Mouse (Mus musculus) embryonic facial prominence, embryonic 13.5 days (tissue): Measurements from ENCODE around the gene Scarf1. TPM values are rescaled to one million over a fixed set of nuclear protein-coding genes. Genes with fewer than 3 reads are reported as not detected.
A peak's percentile ranks its signal among the peaks of the same experiment; 100 is the strongest.

Experiments
- ATAC-seq: fragments of 200-750 bp; cut with Nextera tagmentation; 2 replicates; pipeline ENCODE4 v1.8.0; 2017; ENCODE audit warnings: low read depth; ENCODE audit not compliant: insufficient number of reproducible peaks, insufficient read depth, low FRiP score, low TSS enrichment
- H3K27ac ChIP-seq: fragments of 300-500 bp; sonication (generic); 2 replicates; pipeline ENCODE4 v1.5.1; 2015; ENCODE audit warnings: moderate library complexity, mild to moderate bottlenecking, inconsistent platforms
- H3K27me3 ChIP-seq: fragments of 300-500 bp; sonication (generic); 2 replicates; pipeline ENCODE4 v1.6.1; 2015; ENCODE audit warnings: mild to moderate bottlenecking, inconsistent platforms
- H3K36me3 ChIP-seq: fragments of 300-500 bp; sonication (generic); 2 replicates; pipeline ENCODE4 v1.6.1; 2015; ENCODE audit warnings: mild to moderate bottlenecking, inconsistent platforms
- H3K4me1 ChIP-seq: fragments of 300-500 bp; sonication (generic); 2 replicates; pipeline ENCODE4 v1.6.1; 2015; ENCODE audit warnings: inconsistent platforms
- H3K4me2 ChIP-seq: fragments of 300-500 bp; sonication (generic); 2 replicates; pipeline ENCODE4 v1.6.1; 2015; ENCODE audit warnings: moderate library complexity, mild to moderate bottlenecking, inconsistent platforms
- H3K4me3 ChIP-seq: fragments of 300-500 bp; sonication (generic); 2 replicates; pipeline ENCODE4 v1.5.1; 2015; ENCODE audit warnings: mild to moderate bottlenecking, inconsistent platforms
- H3K9ac ChIP-seq: fragments of 300-500 bp; sonication (generic); 2 replicates; pipeline ENCODE4 v1.6.1; 2015; ENCODE audit warnings: mild to moderate bottlenecking, inconsistent platforms
- H3K9me3 ChIP-seq: fragments of 300-500 bp; sonication (generic); 2 replicates; pipeline ENCODE4 v1.6.1; 2016; ENCODE audit warnings: inconsistent platforms
- WGBS: fragments of 180-500 bp; shearing (Covaris S2); methylation state at CpG from one replicate; pipeline ENCODE4 v1.1.7; 2015; ENCODE audit warnings: mixed read lengths; 5-methylcytosine and 5-hydroxymethylcytosine counted together
- polyA plus RNA-seq: library from polyadenylated mRNA; unstranded; fragments of >200 nt; fragmentation: Nextera tagmentation; extraction: Ambion mirVana; gene quantifications from 2 replicates; pipeline ENCODE4 v1.2.1, GENCODE M21; 2015

Gene Scarf1
- polyA plus RNA-seq, 1 experiment from 2014 or later = 5.0 TPM

DNA sequence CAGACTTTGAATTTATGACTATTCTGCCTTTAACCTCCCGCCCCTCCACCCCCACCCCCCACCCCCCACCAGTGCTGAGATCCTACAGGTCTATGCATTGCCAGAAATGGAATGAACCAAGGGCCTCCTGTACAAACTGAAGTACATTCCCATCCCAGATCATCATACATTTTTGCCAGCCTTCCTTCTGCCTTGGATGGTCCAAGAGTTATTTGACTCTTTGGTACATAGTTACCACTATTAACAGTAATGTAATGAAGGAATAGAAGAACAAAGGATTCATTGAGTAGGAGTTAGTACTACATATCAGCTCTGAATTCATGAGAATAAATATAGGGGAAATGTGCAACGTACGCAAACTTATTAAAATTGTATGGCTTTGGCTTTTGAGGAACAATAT lies 27.1 kb upstream of the Scarf1 start:
- ATAC-seq = 0 out of 2 replicates have a peak, but pooled peaks have one; percentile 12
- H3K4me3 ChIP-seq = peak overlapping the region; percentile 98
- 21% methylated on average over 3 of the region's 3 CpGs for WGBS

GRCm38 (mm10) chr11:75486601-75487285 lies 26.6 kb upstream of the Scarf1 start, which contains the start of gene Prpf8:
Gene Prpf8, plus strand, starts transcription at chr11:75486816.
- H3K27me3 ChIP-seq = no peaks in the 10 kb centered on the region
- peaks cover 25% of the 10 kb centered on the region for H3K36me3 ChIP-seq
- H3K9ac ChIP-seq = peak within 1 kb of the TSS; percentile 99
- WGBS = under 1% methylated on average over 52 of the region's 52 CpGs
- ATAC-seq = peak; percentile 98
- H3K4me3 ChIP-seq = peak within 1 kb of the TSS; percentile 98
- H3K9me3 ChIP-seq = no peaks in the 10 kb centered on the region
- peaks cover 15% of the 10 kb centered on the region for H3K4me1 ChIP-seq
- H3K4me2 ChIP-seq = peak within 1 kb of the TSS; percentile 94
- H3K27ac ChIP-seq = peak within 1 kb of the TSS; percentile 75

More for the DNA sequence above, 27.1 kb upstream of the Scarf1 start:
- Histone ChIP-seq H3K36me3 (peaks cover 19% of the 10 kb centered on the region), H3K27me3 (no peaks in the 10 kb centered on the region), H3K4me2 (peak overlapping the region; percentile 94), H3K9me3 (no peaks in the 10 kb centered on the region), H3K27ac (no peak overlapping the region), H3K4me1 (peaks cover 15% of the 10 kb centered on the region), H3K9ac (no peak overlapping the region)

DNA sequence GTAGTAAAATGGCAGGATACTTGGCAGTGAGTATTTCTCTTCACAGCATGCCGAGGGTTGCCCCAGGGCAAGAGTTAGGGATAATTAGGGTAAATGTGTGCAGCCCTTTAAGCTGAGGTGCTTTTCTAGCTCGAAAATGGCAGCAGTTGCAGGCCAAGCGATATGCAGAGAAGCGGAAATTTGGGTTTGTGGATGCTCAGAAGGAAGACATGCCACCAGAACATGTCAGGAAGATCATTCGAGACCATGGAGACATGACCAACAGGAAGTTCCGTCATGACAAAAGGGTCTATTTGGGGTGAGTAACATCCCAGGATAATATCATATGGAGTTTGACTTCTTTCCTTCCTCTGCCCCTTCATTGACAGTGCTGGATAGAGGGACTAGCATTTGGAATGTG lies 25.8 kb upstream of the Scarf1 start:
- no peak for ATAC-seq
- peaks cover 15% of the 10 kb centered on the region for H3K4me1 ChIP-seq
- peak overlapping the region; percentile 98 for H3K4me3 ChIP-seq
- H3K4me2 ChIP-seq = peak overlapping the region; percentile 94
- peak overlapping the region; percentile 30; the same call in 1 of the 2 replicates for H3K27ac ChIP-seq
- H3K36me3 ChIP-seq = peaks cover 32% of the 10 kb centered on the region
- WGBS = 17% methylated on average over 6 of the region's 6 CpGs
- H3K27me3 ChIP-seq = no peaks in the 10 kb centered on the region
- H3K9ac ChIP-seq = peak overlapping the region; percentile 99
- H3K9me3 ChIP-seq = no peaks in the 10 kb centered on the region

DNA sequence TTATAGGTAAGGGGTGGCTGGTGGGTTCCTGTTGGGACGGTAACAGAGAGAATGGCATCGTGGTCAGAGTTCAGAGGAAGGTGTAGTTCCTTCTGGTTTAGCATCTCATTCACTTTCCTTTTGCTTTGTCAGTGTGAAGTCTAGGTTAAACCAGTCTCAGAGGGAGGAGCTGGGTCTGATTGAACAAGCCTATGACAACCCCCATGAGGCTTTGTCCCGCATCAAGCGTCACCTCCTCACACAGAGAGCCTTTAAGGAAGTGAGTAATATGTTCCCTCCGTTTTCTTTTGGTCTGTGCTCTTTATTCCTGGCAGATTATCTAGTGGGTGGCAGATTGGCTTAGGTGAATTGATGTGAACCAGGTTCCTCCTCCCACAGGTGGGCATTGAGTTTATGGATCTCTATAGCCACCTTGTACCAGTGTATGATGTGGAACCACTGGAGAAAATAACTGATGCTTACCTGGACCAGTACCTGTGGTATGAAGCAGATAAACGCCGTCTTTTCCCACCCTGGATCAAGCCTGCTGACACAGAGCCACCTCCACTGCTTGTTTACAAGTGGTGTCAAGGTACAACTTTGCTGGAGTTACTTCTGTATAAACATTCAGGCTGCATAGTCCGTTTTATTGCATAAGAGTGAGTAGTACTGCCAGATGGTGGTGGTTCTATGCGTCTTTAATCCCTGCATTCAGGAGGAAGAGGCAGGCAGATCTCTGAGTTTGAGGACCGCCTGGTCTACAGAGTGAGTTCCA lies 18.9 kb upstream of the Scarf1 start:
- Histone ChIP-seq H3K4me3 (no peak overlapping the region), H3K36me3 (peaks cover 100% of the 10 kb centered on the region), H3K4me2 (no peak overlapping the region), H3K4me1 (no peaks in the 10 kb centered on the region), H3K27me3 (no peaks in the 10 kb centered on the region), H3K27ac (no peak overlapping the region), H3K9me3 (no peaks in the 10 kb centered on the region), H3K9ac (no peak overlapping the region)
- WGBS = 95% methylated on average over 10 of the region's 10 CpGs
- ATAC-seq = no peak

DNA sequence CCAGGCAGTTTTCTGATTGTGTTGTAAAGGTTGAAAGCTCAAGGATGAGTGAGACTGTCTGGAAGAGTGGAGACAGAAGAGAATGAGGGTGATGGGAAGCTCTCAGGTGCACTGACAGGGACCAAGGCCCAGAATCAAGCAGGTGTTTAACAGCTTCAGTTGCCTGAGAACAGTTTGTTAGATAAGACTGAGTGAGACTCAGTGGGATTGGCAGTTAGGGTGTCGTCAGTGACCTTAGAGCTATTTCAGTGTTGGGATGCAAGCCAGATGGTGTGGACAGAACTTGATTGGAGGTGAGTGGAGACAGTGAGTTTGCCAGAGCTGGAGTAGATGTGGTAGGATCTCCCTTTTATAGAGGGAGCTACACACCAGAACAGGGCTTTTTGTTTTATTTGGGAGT lies 15.2 kb upstream of the Scarf1 start:
- Histone ChIP-seq H3K27ac (no peak overlapping the region), H3K9ac (no peak overlapping the region), H3K4me1 (no peaks in the 10 kb centered on the region), H3K27me3 (no peaks in the 10 kb centered on the region), H3K4me3 (no peak overlapping the region), H3K4me2 (no peak overlapping the region), H3K36me3 (peaks cover 99% of the 10 kb centered on the region), H3K9me3 (no peaks in the 10 kb centered on the region)
- no peak for ATAC-seq
- 85% methylated on average over 1 of the region's 1 CpGs for WGBS

DNA sequence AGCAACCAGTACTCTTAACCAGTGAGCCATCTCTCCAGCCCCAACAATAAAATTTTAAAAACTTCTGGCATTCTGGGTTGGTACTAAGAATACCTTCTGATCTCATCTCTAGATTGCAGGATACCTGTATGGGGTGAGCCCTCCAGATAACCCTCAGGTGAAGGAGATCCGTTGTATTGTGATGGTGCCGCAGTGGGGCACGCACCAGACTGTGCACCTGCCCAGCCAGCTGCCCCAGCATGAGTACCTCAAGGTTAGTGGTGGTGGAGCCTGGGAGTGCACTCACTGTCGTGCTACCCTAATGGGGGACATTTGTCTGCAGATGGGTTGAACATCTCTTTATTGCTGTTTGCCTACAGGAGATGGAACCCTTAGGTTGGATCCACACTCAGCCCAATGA lies 5.2 kb upstream of the Scarf1 start:
- ATAC-seq = no peak
- Histone ChIP-seq H3K4me2 (no peak overlapping the region), H3K9me3 (no peaks in the 10 kb centered on the region), H3K4me3 (no peak overlapping the region), H3K27ac (no peak overlapping the region), H3K4me1 (peaks cover 19% of the 10 kb centered on the region), H3K27me3 (no peaks in the 10 kb centered on the region), H3K9ac (no peak overlapping the region), H3K36me3 (peaks cover 71% of the 10 kb centered on the region)
- 92% methylated on average over 4 of the region's 4 CpGs for WGBS

DNA sequence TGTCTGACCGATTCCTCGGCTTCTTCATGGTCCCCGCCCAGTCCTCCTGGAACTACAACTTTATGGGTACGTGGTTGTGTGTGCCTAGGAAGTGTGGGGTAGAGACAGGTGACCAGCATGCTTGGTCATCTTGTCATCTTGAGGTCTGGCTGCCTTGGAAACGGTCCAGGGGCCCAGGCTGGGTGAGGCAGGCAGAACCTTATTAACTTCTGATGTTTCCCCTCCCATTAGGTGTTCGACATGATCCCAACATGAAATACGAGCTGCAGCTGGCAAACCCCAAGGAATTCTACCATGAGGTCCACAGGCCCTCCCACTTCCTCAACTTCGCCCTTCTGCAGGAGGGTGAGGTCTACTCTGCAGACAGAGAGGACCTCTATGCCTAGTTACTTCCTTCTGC lies 4.4 kb upstream of the Scarf1 start:
- peaks cover 19% of the 10 kb centered on the region for H3K4me1 ChIP-seq
- H3K36me3 ChIP-seq = peaks cover 63% of the 10 kb centered on the region
- 60% methylated on average over 8 of the region's 8 CpGs for whole genome bisulfite sequencing
- ATAC-seq = no peak
- H3K9me3 ChIP-seq = no peaks in the 10 kb centered on the region
- no peak overlapping the region for H3K4me3 ChIP-seq
- no peak overlapping the region for H3K4me2 ChIP-seq
- no peaks in the 10 kb centered on the region for H3K27me3 ChIP-seq
- peak overlapping the region; percentile 4; the same call in 1 of the 2 replicates for H3K9ac ChIP-seq
- H3K27ac ChIP-seq = no peak overlapping the region

- H3K36me3 ChIP-seq = peaks cover 52% of the 10 kb centered on the region
- ATAC-seq = peak; percentile 56
- WGBS = 3% methylated on average over 43 of the region's 43 CpGs
These were observed 3.4 kb upstream of the Scarf1 start, which contains the start of gene Rilp for GRCm38 (mm10) chr11:75509741-75510626. Gene Rilp, plus strand, starts transcription at chr11:75510094.

GRCm38 (mm10) chr11:75510627-75510993 lies 2.7 kb upstream of the Scarf1 start:
- Histone ChIP-seq H3K36me3 (peaks cover 47% of the 10 kb centered on the region), H3K27me3 (no peaks in the 10 kb centered on the region), H3K4me3 (peak overlapping the region; percentile 55), H3K4me2 (peak overlapping the region; percentile 98), H3K27ac (peak overlapping the region; percentile 82), H3K4me1 (peaks cover 19% of the 10 kb centered on the region), H3K9me3 (no peaks in the 10 kb centered on the region), H3K9ac (peak overlapping the region; percentile 74)
- peak; percentile 76 for ATAC-seq
- WGBS = 3% methylated on average over 24 of the region's 24 CpGs

More at GRCm38 (mm10) chr11:75509741-75510626, 3.4 kb upstream of the Scarf1 start, which contains the start of gene Rilp:
- peak within 1 kb of the TSS; percentile 55 for H3K4me3 ChIP-seq
- H3K27ac ChIP-seq = peak within 1 kb of the TSS; percentile 82
- no peaks in the 10 kb centered on the region for H3K9me3 ChIP-seq
- no peaks in the 10 kb centered on the region for H3K27me3 ChIP-seq
- H3K4me2 ChIP-seq = peak within 1 kb of the TSS; percentile 98
- peak within 1 kb of the TSS; percentile 74 for H3K9ac ChIP-seq
- H3K4me1 ChIP-seq = peaks cover 19% of the 10 kb centered on the region

- WGBS = 81% methylated on average over 6 of the region's 6 CpGs
- H3K36me3 ChIP-seq = peaks cover 41% of the 10 kb centered on the region
- no peaks in the 10 kb centered on the region for H3K9me3 ChIP-seq
- H3K9ac ChIP-seq = no peak overlapping the region
- no peak overlapping the region for H3K27ac ChIP-seq
- H3K4me2 ChIP-seq = 0 out of 2 replicates have a peak overlapping the region, but pooled peaks have one; percentile 98
- no peak for ATAC-seq
- H3K27me3 ChIP-seq = no peaks in the 10 kb centered on the region
- H3K4me3 ChIP-seq = no peak overlapping the region
- peaks cover 19% of the 10 kb centered on the region for H3K4me1 ChIP-seq
These were observed 2.1 kb upstream of the Scarf1 start for GRCm38 (mm10) chr11:75511213-75511612.
